Mouse (Mus musculus) forebrain, embryonic 15.5 days (tissue): ENCODE results near the gene Sde2. TPM values are rescaled to one million over a fixed set of nuclear protein-coding genes. Genes with fewer than 3 reads are reported as not detected.

Experiments
- ATAC-seq: fragments of 200-750 bp; cut with Nextera tagmentation; replicated peaks from 2 replicates; pipeline ENCODE4 v1.8.0; 2017; ENCODE audit warnings: mild to moderate bottlenecking, moderate TSS enrichment, moderate library complexity
- H3K27ac ChIP-seq: fragments of 300-500 bp; sonication (generic); replicated peaks from 2 replicates; pipeline ENCODE4 v1.5.1; 2015; ENCODE audit warnings: mild to moderate bottlenecking, inconsistent platforms
- H3K27me3 ChIP-seq: fragments of 300-500 bp; sonication (generic); 2 replicates; pipeline ENCODE4 v1.6.1; 2015; ENCODE audit warnings: inconsistent platforms
- H3K36me3 ChIP-seq: fragments of 300-500 bp; sonication (generic); 2 replicates; pipeline ENCODE4 v1.6.1; 2015; ENCODE audit warnings: mild to moderate bottlenecking, inconsistent platforms
- H3K4me1 ChIP-seq: fragments of 300-500 bp; sonication (generic); 2 replicates; pipeline ENCODE4 v1.6.1; 2015; ENCODE audit warnings: inconsistent platforms
- H3K4me2 ChIP-seq: fragments of 300-500 bp; sonication (generic); replicated peaks from 2 replicates; pipeline ENCODE4 v1.6.1; 2015; ENCODE audit warnings: mild to moderate bottlenecking, inconsistent platforms
- H3K4me3 ChIP-seq: fragments of 300-500 bp; sonication (generic); 2 replicates; pipeline ENCODE4 v1.5.1; 2015; ENCODE audit warnings: mild to moderate bottlenecking, inconsistent platforms
- H3K9ac ChIP-seq: fragments of 300-500 bp; sonication (generic); replicated peaks from 2 replicates; pipeline ENCODE4 v1.6.1; 2015; ENCODE audit warnings: mild to moderate bottlenecking, inconsistent platforms
- H3K9me3 ChIP-seq: fragments of 300-500 bp; sonication (generic); 2 replicates; pipeline ENCODE4 v1.6.1; 2016; ENCODE audit warnings: inconsistent platforms
- WGBS: fragments of 180-500 bp; shearing (Covaris S2); methylation state at CpG from one replicate; pipeline ENCODE4 v1.1.7; 2015; ENCODE audit warnings: mixed read lengths; 5-methylcytosine and 5-hydroxymethylcytosine counted together
- polyA plus RNA-seq: library from polyadenylated mRNA; unstranded; fragments of >200 nt; fragmentation: Nextera tagmentation; extraction: Ambion mirVana; gene quantifications from 2 replicates; pipeline ENCODE4 v1.2.1, GENCODE M21; 2015

Gene Sde2
- polyA plus RNA-seq, 1 experiment from 2014 or later, result 35.7 TPM

GRCm38 (mm10) chr1:180912792-180913191 lies 61.9 kb downstream of the Sde2 start:
- H3K9ac ChIP-seq, result no peak overlapping the region
- H3K4me3 ChIP-seq, result no peak overlapping the region
- no peak overlapping the region for H3K4me2 ChIP-seq
- 92% methylated on average over 5 of the region's 5 CpGs for WGBS
- peaks cover 11% of the 10 kb centered on the region for H3K36me3 ChIP-seq
- no peaks in the 10 kb centered on the region for H3K9me3 ChIP-seq
- ATAC-seq, result no peak
- H3K27me3 ChIP-seq, result no peaks in the 10 kb centered on the region
- no peaks in the 10 kb centered on the region for H3K4me1 ChIP-seq
- no peak overlapping the region for H3K27ac ChIP-seq

- no peaks in the 10 kb centered on the region for H3K27me3 ChIP-seq
- H3K9me3 ChIP-seq, result no peaks in the 10 kb centered on the region
- no peak for ATAC-seq
- H3K9ac ChIP-seq, result no peak overlapping the region
- 0 out of 2 replicates have a peak, but pooled peaks cover under 1% of the 10 kb centered on the region for H3K36me3 ChIP-seq
- no peak overlapping the region for H3K27ac ChIP-seq
- H3K4me2 ChIP-seq, result no peak overlapping the region
- H3K4me1 ChIP-seq, result no peaks in the 10 kb centered on the region
- no peak overlapping the region for H3K4me3 ChIP-seq
- WGBS, result 55% methylated on average over 4 of the region's 4 CpGs
Measured at GRCm38 (mm10) chr1:180913797-180914196, 62.9 kb downstream of the Sde2 start.

GRCm38 (mm10) chr1:180916425-180916824 lies 65.5 kb downstream of the Sde2 start:
- Histone ChIP-seq H3K4me3 (no peak overlapping the region), H3K4me2 (no peak overlapping the region), H3K9ac (no peak overlapping the region), H3K9me3 (no peaks in the 10 kb centered on the region), H3K4me1 (no peaks in the 10 kb centered on the region), H3K27ac (no peak overlapping the region), H3K36me3 (no peaks in the 10 kb centered on the region), H3K27me3 (no peaks in the 10 kb centered on the region)
- 93% methylated on average over 11 of the region's 11 CpGs for WGBS
- ATAC-seq, result no peak

GRCm38 (mm10) chr1:180917053-180917452 lies 66.1 kb downstream of the Sde2 start:
- no peak overlapping the region for H3K27ac ChIP-seq
- no peak overlapping the region for H3K4me2 ChIP-seq
- ATAC-seq, result no peak
- no peaks in the 10 kb centered on the region for H3K9me3 ChIP-seq
- no peaks in the 10 kb centered on the region for H3K27me3 ChIP-seq
- H3K36me3 ChIP-seq, result no peaks in the 10 kb centered on the region
- no peak overlapping the region for H3K9ac ChIP-seq
- no peaks in the 10 kb centered on the region for H3K4me1 ChIP-seq
- no peak overlapping the region for H3K4me3 ChIP-seq
- WGBS, result 64% methylated on average over 1 of the region's 1 CpGs

Other genes with a start within 250 kb of the Sde2 start
- gene Lin9, start 210.0 kb upstream of the Sde2 start, polyA plus RNA-seq, result 17.4 and 20.3 TPM in 2 replicates
- gene Mixl1, start 154.1 kb upstream of the Sde2 start, polyA plus RNA-seq, result 0.11 and 0.18 TPM in 2 replicates
- gene Acbd3, start 125.1 kb upstream of the Sde2 start, polyA plus RNA-seq, result 20.7 and 23.7 TPM in 2 replicates
- 3,899 and 4,029 TPM in 2 replicates for gene H3f3a, start 37.2 kb upstream of the Sde2 start, polyA plus RNA-seq
- gene Lefty2, start 42.0 kb downstream of the Sde2 start, polyA plus RNA-seq, result 3.7 and 4.5 TPM in 2 replicates
- gene Pycr2, start 53.2 kb downstream of the Sde2 start, polyA plus RNA-seq, result 85.1 and 88.7 TPM in 2 replicates
- 0.22 and 0.23 TPM in 2 replicates for gene Lefty1, start 83.9 kb downstream of the Sde2 start, polyA plus RNA-seq
- gene Tmem63a, start 91.2 kb downstream of the Sde2 start, polyA plus RNA-seq, result 1.6 and 2.2 TPM in 2 replicates
- 3.6 and 4.0 TPM in 2 replicates for gene Ephx1, start 169.8 kb downstream of the Sde2 start, polyA plus RNA-seq
- gene 9130409I23Rik, start 200.1 kb downstream of the Sde2 start, polyA plus RNA-seq, result 0.11 TPM in 1 of 2 replicates, not detected in the other